Mouse (Mus musculus) ES-E14 (cell line): ENCODE data around the gene Exo5.

Experiments
- HCFC1 ChIP-seq: IDR thresholded peaks from 2 replicates; pipeline ENCODE4 v1.6.1; 2012; ENCODE audit warnings: low read length, inconsistent platforms, borderline replicate concordance; ENCODE audit not compliant: insufficient read depth
- ZNF384 ChIP-seq: IDR thresholded peaks from 2 replicates; pipeline ENCODE4 v1.6.1; 2012; ENCODE audit warnings: low read depth, low read length, inconsistent platforms

- TF ChIP-seq HCFC1, result no peak
- TF ChIP-seq ZNF384, result no peak
These were observed 45.4 kb downstream of the Exo5 start for GRCm38 (mm10) chr4:120879386-120879785.
